Mouse (Mus musculus): ENCODE data around the gene Phlpp1. TPM values are rescaled to one million over a fixed set of nuclear protein-coding genes. Genes with fewer than 3 reads are reported as not detected.

Gene Phlpp1
- total RNA-seq, 2 experiments from 2014 or later = 49.7 to 51.1 TPM

DNA sequence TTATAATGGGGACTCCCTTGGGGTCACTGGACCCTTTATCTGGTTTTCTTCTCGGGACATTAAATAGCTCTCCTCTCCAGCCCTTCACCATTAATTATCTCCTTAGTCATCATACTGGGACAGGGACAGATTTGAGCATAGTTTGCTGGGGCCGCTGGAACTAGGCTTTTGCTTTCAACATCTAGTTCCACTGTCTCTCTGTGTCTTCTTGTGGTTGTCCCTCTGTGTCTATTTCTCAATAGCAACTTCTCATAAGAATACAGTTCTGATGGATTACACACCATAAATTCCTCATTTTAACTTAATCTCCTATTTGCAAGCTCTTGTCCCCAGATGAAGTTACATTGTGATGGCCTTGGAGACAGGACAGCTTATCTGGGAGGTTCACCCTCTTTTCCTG is 262.0 kb downstream of the Phlpp1 start:
- intact Hi-C loops (cut with DNase I) = no loop called here
- no peak for DNase-seq

Other genes with a start within 250 kb of the Phlpp1 start
- gene Zcchc2, start 181.3 kb upstream of the Phlpp1 start, total RNA-seq (2021) = 10 to 100 TPM; 22.7 to 24.9 TPM